Mouse (Mus musculus): ENCODE measurements around the gene Ripk3. TPM values are rescaled to one million over a fixed set of nuclear protein-coding genes. Genes with fewer than 3 reads are reported as not detected.

Gene Ripk3
- polyA plus RNA-seq, 1 experiment, result 0.28 TPM

GRCm38 (mm10) chr14:55814885-55815284, 26.2 kb upstream of the Ripk3 start:
- Histone ChIP-seq H3K36me3 (ENCODE audit: control insufficient read depth, insufficient read depth) (no peaks in the 10 kb centered on the region), H3ac (ENCODE audit: control insufficient read depth, insufficient read length) (no peak overlapping the region), H3K79me2 (ENCODE audit: control insufficient read depth, insufficient read depth) (no peaks in the 10 kb centered on the region), H3K4me3 (no peak overlapping the region), H3K4me2 (ENCODE audit: low read depth) (no peak overlapping the region), H3K27me3 (ENCODE audit: control insufficient read depth, insufficient read depth, insufficient read length) (no peaks in the 10 kb centered on the region)
- TF ChIP-seq CEBPB (IDR thresholded peaks at IDR 0.05; ENCODE audit: insufficient read depth, poor library complexity, severe bottlenecking), result no peak
- TF ChIP-seq POLR2A (IDR thresholded peaks at IDR 0.05; ENCODE audit: insufficient read length, low read depth), result no peak
- TF ChIP-seq E2F4 (IDR thresholded peaks at IDR 0.05; ENCODE audit: insufficient read depth), result no peak
- no peak for TF ChIP-seq TCF3 (IDR thresholded peaks at IDR 0.05; ENCODE audit: insufficient read length, low read depth)
- no peak for TF ChIP-seq TCF12 (IDR thresholded peaks at IDR 0.05; ENCODE audit: insufficient read depth, poor library complexity, severe bottlenecking)
- no peak for TF ChIP-seq REST (IDR thresholded peaks at IDR 0.05; ENCODE audit: insufficient read depth, insufficient read length)
- no peak for TF ChIP-seq POLR2AphosphoS2 (IDR thresholded peaks at IDR 0.05; ENCODE audit: insufficient read length, low read depth)
- TF ChIP-seq USF1 (IDR thresholded peaks at IDR 0.05; ENCODE audit: low read depth), result no peak
- no peak for TF ChIP-seq MYOD1 (IDR thresholded peaks at IDR 0.05; ENCODE audit: control insufficient read depth in 1 of 3, insufficient read length in 2 of 3, low read depth in 2 of 3)
- TF ChIP-seq MYOG (IDR thresholded peaks at IDR 0.05; ENCODE audit: control insufficient read depth in 1 of 3, insufficient read depth in 1 of 3, insufficient read length in 2 of 3, low read depth in 2 of 3), result no peak
- no peak for TF ChIP-seq MAX (IDR thresholded peaks at IDR 0.05; ENCODE audit: low read depth)
- no peak for TF ChIP-seq SRF (IDR thresholded peaks at IDR 0.05; ENCODE audit: control insufficient read depth, insufficient read length, low read depth)

GRCm38 (mm10) chr14:55795380-55796163, 6.9 kb upstream of the Ripk3 start:
- no peak overlapping the region for H3K4me3 ChIP-seq
- H3K4me2 ChIP-seq (ENCODE audit: low read depth), result peak overlapping the region; percentile 43
- no peaks in the 10 kb centered on the region for H3K36me3 ChIP-seq (ENCODE audit: control insufficient read depth, insufficient read depth)
- TF ChIP-seq CEBPB (IDR thresholded peaks at IDR 0.05; ENCODE audit: insufficient read depth, poor library complexity, severe bottlenecking) (0 out of 2 replicates have a peak, but pooled peaks have one; percentile 47), SRF (IDR thresholded peaks at IDR 0.05; ENCODE audit: control insufficient read depth, insufficient read length, low read depth) (peak; percentile 69), MYOD1 (IDR thresholded peaks at IDR 0.05; ENCODE audit: control insufficient read depth in 1 of 3, insufficient read length in 2 of 3, low read depth in 2 of 3) (peak in 2 of 3 experiments; percentile 40 to 83), POLR2A (IDR thresholded peaks at IDR 0.05; ENCODE audit: insufficient read length, low read depth) (no peak), TCF12 (IDR thresholded peaks at IDR 0.05; ENCODE audit: insufficient read depth, poor library complexity, severe bottlenecking) (no peak)
- no peaks in the 10 kb centered on the region for H3K79me2 ChIP-seq (ENCODE audit: control insufficient read depth, insufficient read depth)
- no peaks in the 10 kb centered on the region for H3K27me3 ChIP-seq (ENCODE audit: control insufficient read depth, insufficient read depth, insufficient read length)
- H3ac ChIP-seq (ENCODE audit: control insufficient read depth, insufficient read length), result no peak overlapping the region

- Histone ChIP-seq H3K79me2 (ENCODE audit: control insufficient read depth, insufficient read depth) (no peaks in the 10 kb centered on the region), H3ac (ENCODE audit: control insufficient read depth, insufficient read length) (no peak overlapping the region), H3K4me3 (no peak overlapping the region), H3K36me3 (ENCODE audit: control insufficient read depth, insufficient read depth) (no peaks in the 10 kb centered on the region), H3K4me2 (ENCODE audit: low read depth) (peak overlapping the region; percentile 26), H3K27me3 (ENCODE audit: control insufficient read depth, insufficient read depth, insufficient read length) (no peaks in the 10 kb centered on the region)
- TF ChIP-seq TCF3 (IDR thresholded peaks at IDR 0.05; ENCODE audit: insufficient read length, low read depth) (no peak), MAX (IDR thresholded peaks at IDR 0.05; ENCODE audit: low read depth) (no peak), CEBPB (IDR thresholded peaks at IDR 0.05; ENCODE audit: insufficient read depth, poor library complexity, severe bottlenecking) (no peak), POLR2A (IDR thresholded peaks at IDR 0.05; ENCODE audit: insufficient read length, low read depth) (no peak), REST (IDR thresholded peaks at IDR 0.05; ENCODE audit: insufficient read depth, insufficient read length) (no peak), POLR2AphosphoS2 (IDR thresholded peaks at IDR 0.05; ENCODE audit: insufficient read length, low read depth) (no peak), TCF12 (IDR thresholded peaks at IDR 0.05; ENCODE audit: insufficient read depth, poor library complexity, severe bottlenecking) (no peak)
These were observed 5.3 kb upstream of the Ripk3 start for GRCm38 (mm10) chr14:55793946-55794345.

GRCm38 (mm10) chr14:55793461-55793860, 4.8 kb upstream of the Ripk3 start:
- no peaks in the 10 kb centered on the region for H3K79me2 ChIP-seq (ENCODE audit: control insufficient read depth, insufficient read depth)
- TF ChIP-seq POLR2A (IDR thresholded peaks at IDR 0.05; ENCODE audit: insufficient read length, low read depth) (no peak), REST (IDR thresholded peaks at IDR 0.05; ENCODE audit: insufficient read depth, insufficient read length) (no peak), MAX (IDR thresholded peaks at IDR 0.05; ENCODE audit: low read depth) (no peak), MYOD1 (IDR thresholded peaks at IDR 0.05; ENCODE audit: control insufficient read depth in 1 of 3, insufficient read length in 2 of 3, low read depth in 2 of 3) (no peak), TCF12 (IDR thresholded peaks at IDR 0.05; ENCODE audit: insufficient read depth, poor library complexity, severe bottlenecking) (no peak), E2F4 (IDR thresholded peaks at IDR 0.05; ENCODE audit: insufficient read depth) (no peak), TCF3 (IDR thresholded peaks at IDR 0.05; ENCODE audit: insufficient read length, low read depth) (no peak)
- no peak overlapping the region for H3ac ChIP-seq (ENCODE audit: control insufficient read depth, insufficient read length)
- no peaks in the 10 kb centered on the region for H3K36me3 ChIP-seq (ENCODE audit: control insufficient read depth, insufficient read depth)
- no peak overlapping the region for H3K4me2 ChIP-seq (ENCODE audit: low read depth)
- H3K27me3 ChIP-seq (ENCODE audit: control insufficient read depth, insufficient read depth, insufficient read length), result no peaks in the 10 kb centered on the region
- H3K4me3 ChIP-seq, result no peak overlapping the region

GRCm38 (mm10) chr14:55787731-55788130, 934 bp downstream of the Ripk3 start:
- no peaks in the 10 kb centered on the region for H3K36me3 ChIP-seq (ENCODE audit: control insufficient read depth, insufficient read depth)
- no peak overlapping the region for H3K4me3 ChIP-seq
- no peaks in the 10 kb centered on the region for H3K79me2 ChIP-seq (ENCODE audit: control insufficient read depth, insufficient read depth)
- no peak overlapping the region for H3K4me2 ChIP-seq (ENCODE audit: low read depth)
- no peak overlapping the region for H3ac ChIP-seq (ENCODE audit: control insufficient read depth, insufficient read length)
- no peak for TF ChIP-seq USF1 (IDR thresholded peaks at IDR 0.05; ENCODE audit: low read depth)
- TF ChIP-seq TCF12 (IDR thresholded peaks at IDR 0.05; ENCODE audit: insufficient read depth, poor library complexity, severe bottlenecking), result no peak
- no peak for TF ChIP-seq TCF3 (IDR thresholded peaks at IDR 0.05; ENCODE audit: insufficient read length, low read depth)
- TF ChIP-seq REST (IDR thresholded peaks at IDR 0.05; ENCODE audit: insufficient read depth, insufficient read length), result no peak
- no peak for TF ChIP-seq MYOG (IDR thresholded peaks at IDR 0.05; ENCODE audit: control insufficient read depth in 1 of 3, insufficient read depth in 1 of 3, insufficient read length in 2 of 3, low read depth in 2 of 3)
- no peak for TF ChIP-seq POLR2AphosphoS2 (IDR thresholded peaks at IDR 0.05; ENCODE audit: insufficient read length, low read depth)
- H3K27me3 ChIP-seq (ENCODE audit: control insufficient read depth, insufficient read depth, insufficient read length), result peaks cover 9% of the 10 kb centered on the region

Measured in myocyte (in vitro differentiated cells).